18 mouse cellular contexts compared by ENCODE assay signal in the genomic region with DNA sequence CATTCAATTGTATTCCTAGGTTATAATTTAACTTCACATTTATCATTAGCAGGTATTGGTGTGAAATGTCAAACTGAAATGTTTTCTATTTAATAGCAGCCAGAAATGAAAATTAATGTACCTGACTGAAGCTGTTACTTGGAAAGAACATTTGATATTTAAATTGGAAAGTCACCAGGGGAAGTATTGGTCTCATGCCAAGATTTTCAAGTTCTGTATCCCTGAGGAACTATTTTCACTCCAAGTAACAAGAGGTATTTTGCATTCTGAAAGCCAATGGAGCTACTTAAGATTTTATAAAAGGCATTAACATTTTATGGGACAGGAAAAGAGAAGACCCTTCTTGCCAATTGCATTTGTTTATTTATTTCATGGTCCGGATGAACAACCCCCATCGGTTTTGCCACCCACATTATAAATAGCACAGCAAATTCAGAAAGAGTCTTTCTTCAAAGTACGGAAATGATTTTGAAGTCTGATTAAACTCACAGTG.
A peak's percentile ranks its signal among the peaks of the same experiment; 100 is the strongest.
DNase-seq lines count a peak whose midpoint lies in the region; ATAC-seq lines count a peak whose summit lies in the region.
"Had no signal": no experiment of that assay in that cellular context is flagged by ENCODE, and none has a peak within 500 bp of the region (broad histone marks: within the 10 kb centered on the region; RNA-seq: fewer than 3 reads in every experiment).

No protein-coding gene starts in this region.

- no peak overlapping the region for H3K27ac ChIP-seq in embryonic facial prominence, embryonic 14.5 days (replicated peaks; ENCODE audit: low read depth, low read length)
- H3K27ac ChIP-seq in embryonic facial prominence, embryonic 10.5 days (replicated peaks), result no peak overlapping the region
- no peak overlapping the region for H3K27ac ChIP-seq in kidney, embryonic 15.5 days
- H3K27ac ChIP-seq in midbrain, embryonic 16.5 days (ENCODE audit: low read length), result no peak overlapping the region
- no peak overlapping the region for H3K27ac ChIP-seq in midbrain, embryonic 13.5 days
- H3K27ac ChIP-seq in neural tube, embryonic 14.5 days (ENCODE audit: low read depth, low read length), result no peak overlapping the region
- H3K27ac ChIP-seq: limb, embryonic 12.5 days; liver, embryonic 15.5 days; stomach, postnatal 0 days had no signal

- H3K4me1 ChIP-seq in embryonic facial prominence, embryonic 14.5 days (ENCODE audit: control insufficient read depth, insufficient read depth, low read length), result no peaks in the 10 kb centered on the region
- no peaks in the 10 kb centered on the region for H3K4me1 ChIP-seq in embryonic facial prominence, embryonic 10.5 days
- H3K4me1 ChIP-seq in kidney, embryonic 15.5 days, result no peaks in the 10 kb centered on the region
- H3K4me1 ChIP-seq in midbrain, embryonic 16.5 days (ENCODE audit: control insufficient read depth, insufficient read depth, low read length), result no peaks in the 10 kb centered on the region
- H3K4me1 ChIP-seq in midbrain, embryonic 13.5 days (replicated peaks), result no peaks in the 10 kb centered on the region
- no peaks in the 10 kb centered on the region for H3K4me1 ChIP-seq in neural tube, embryonic 14.5 days (ENCODE audit: control insufficient read depth, insufficient read depth, low read length)
- H3K4me1 ChIP-seq: heart, embryonic 12.5 days; limb, embryonic 12.5 days; liver, embryonic 15.5 days had no signal

- H3K9ac ChIP-seq in embryonic facial prominence, embryonic 14.5 days (ENCODE audit: low read depth, low read length), result no peak overlapping the region
- no peak overlapping the region for H3K9ac ChIP-seq in kidney, embryonic 15.5 days
- H3K9ac ChIP-seq in midbrain, embryonic 16.5 days (ENCODE audit: low read depth, low read length), result no peak overlapping the region
- no peak overlapping the region for H3K9ac ChIP-seq in midbrain, embryonic 13.5 days (replicated peaks)
- no peak overlapping the region for H3K9ac ChIP-seq in neural tube, embryonic 14.5 days (replicated peaks; ENCODE audit: low read depth, low read length)
- H3K9ac ChIP-seq: heart, embryonic 12.5 days; limb, embryonic 12.5 days; liver, embryonic 15.5 days had no signal

- no peaks in the 10 kb centered on the region for H3K36me3 ChIP-seq in embryonic facial prominence, embryonic 14.5 days (ENCODE audit: control insufficient read depth, insufficient read depth, low read length)
- H3K36me3 ChIP-seq in embryonic facial prominence, embryonic 10.5 days (replicated peaks), result no peaks in the 10 kb centered on the region
- no peaks in the 10 kb centered on the region for H3K36me3 ChIP-seq in kidney, embryonic 15.5 days
- H3K36me3 ChIP-seq in midbrain, embryonic 16.5 days (ENCODE audit: control insufficient read depth, insufficient read depth, low read length), result no peaks in the 10 kb centered on the region
- no peaks in the 10 kb centered on the region for H3K36me3 ChIP-seq in midbrain, embryonic 13.5 days
- no peaks in the 10 kb centered on the region for H3K36me3 ChIP-seq in neural tube, embryonic 14.5 days (ENCODE audit: control insufficient read depth, insufficient read depth, low read length)
- H3K36me3 ChIP-seq: heart, embryonic 12.5 days; limb, embryonic 12.5 days; liver, embryonic 15.5 days had no signal

- no peak overlapping the region for H3K4me2 ChIP-seq in embryonic facial prominence, embryonic 14.5 days (ENCODE audit: low read depth, low read length)
- no peak overlapping the region for H3K4me2 ChIP-seq in kidney, embryonic 15.5 days
- no peak overlapping the region for H3K4me2 ChIP-seq in midbrain, embryonic 16.5 days (ENCODE audit: low read length)
- no peak overlapping the region for H3K4me2 ChIP-seq in midbrain, embryonic 13.5 days (replicated peaks)
- no peak overlapping the region for H3K4me2 ChIP-seq in neural tube, embryonic 14.5 days (ENCODE audit: low read depth, low read length)
- H3K4me2 ChIP-seq: heart, embryonic 12.5 days; limb, embryonic 12.5 days; liver, embryonic 15.5 days had no signal

- peak; percentile 3 for DNase-seq in embryonic facial prominence, embryonic 14.5 days (ENCODE audit: low spot score)
- DNase-seq in embryonic facial prominence, embryonic 10.5 days (ENCODE audit: low spot score), result no peak
- peak; percentile 28 for DNase-seq in kidney, adult 9 months
- no peak for DNase-seq in layer of hippocampus, adult 11-12 months (ENCODE audit: low spot score)
- DNase-seq: adrenal gland, postnatal 25 days; heart, postnatal 36 days; lung, postnatal 14 days; right cerebral cortex, postnatal 25 days; thymus, postnatal 14 days had no signal

- no peak for ATAC-seq in embryonic facial prominence, embryonic 14.5 days (ENCODE audit: low read depth)
- ATAC-seq in kidney, embryonic 15.5 days (replicated peaks; ENCODE audit: low FRiP score), result no peak
- ATAC-seq in midbrain, embryonic 16.5 days, result peak; percentile 54
- no peak for ATAC-seq in midbrain, embryonic 13.5 days
- 0 out of 2 replicates have a peak, but pooled peaks have one; percentile 11 for ATAC-seq in neural tube, embryonic 14.5 days (ENCODE audit: low read depth)

- no peaks in the 10 kb centered on the region for H3K27me3 ChIP-seq in embryonic facial prominence, embryonic 14.5 days (replicated peaks; ENCODE audit: control insufficient read depth, insufficient read depth, low read length)
- H3K27me3 ChIP-seq in embryonic facial prominence, embryonic 10.5 days (replicated peaks; ENCODE audit: low read depth, poor library complexity, severe bottlenecking), result no peaks in the 10 kb centered on the region
- H3K27me3 ChIP-seq in kidney, embryonic 15.5 days, result no peaks in the 10 kb centered on the region
- H3K27me3 ChIP-seq in midbrain, embryonic 16.5 days (ENCODE audit: control insufficient read depth, insufficient read depth, low read depth, low read length), result no peaks in the 10 kb centered on the region
- H3K27me3 ChIP-seq in midbrain, embryonic 13.5 days, result no peaks in the 10 kb centered on the region
- H3K27me3 ChIP-seq in neural tube, embryonic 14.5 days (ENCODE audit: control insufficient read depth, insufficient read depth, low read length), result no peaks in the 10 kb centered on the region
- H3K27me3 ChIP-seq: heart, embryonic 12.5 days; limb, embryonic 12.5 days; liver, embryonic 15.5 days had no signal

- WGBS in embryonic facial prominence, embryonic 14.5 days, result 59% methylated on average over 3 of the region's 3 CpGs
- 73% methylated on average over 3 of the region's 3 CpGs for WGBS in embryonic facial prominence, embryonic 10.5 days
- 51% methylated on average over 3 of the region's 3 CpGs for WGBS in kidney, embryonic 15.5 days
- WGBS in midbrain, embryonic 16.5 days, result 51% methylated on average over 3 of the region's 3 CpGs
- WGBS in midbrain, embryonic 13.5 days, result 63% methylated on average over 3 of the region's 3 CpGs
- WGBS in neural tube, embryonic 14.5 days, result 27% methylated on average over 3 of the region's 3 CpGs

- no peak overlapping the region for H3K4me3 ChIP-seq in embryonic facial prominence, embryonic 14.5 days (ENCODE audit: low read depth, low read length)
- no peak overlapping the region for H3K4me3 ChIP-seq in embryonic facial prominence, embryonic 10.5 days
- H3K4me3 ChIP-seq in kidney, embryonic 15.5 days (replicated peaks), result no peak overlapping the region
- no peak overlapping the region for H3K4me3 ChIP-seq in midbrain, embryonic 16.5 days (ENCODE audit: low read depth, low read length)
- no peak overlapping the region for H3K4me3 ChIP-seq in midbrain, embryonic 13.5 days (replicated peaks)
- H3K4me3 ChIP-seq in neural tube, embryonic 14.5 days (ENCODE audit: low read depth, low read length), result no peak overlapping the region
- H3K4me3 ChIP-seq: erythroblast, embryonic 14.5 days; heart, embryonic 12.5 days; limb, embryonic 12.5 days; liver, embryonic 15.5 days had no signal

- no peaks in the 10 kb centered on the region for H3K9me3 ChIP-seq in embryonic facial prominence, embryonic 14.5 days (ENCODE audit: control insufficient read depth, low read length)
- H3K9me3 ChIP-seq in embryonic facial prominence, embryonic 10.5 days, result no peaks in the 10 kb centered on the region
- H3K9me3 ChIP-seq in kidney, embryonic 15.5 days (replicated peaks), result no peaks in the 10 kb centered on the region
- H3K9me3 ChIP-seq in midbrain, embryonic 16.5 days (replicated peaks; ENCODE audit: control insufficient read depth, low read length, poor library complexity, severe bottlenecking), result no peaks in the 10 kb centered on the region
- no peaks in the 10 kb centered on the region for H3K9me3 ChIP-seq in midbrain, embryonic 13.5 days
- no peaks in the 10 kb centered on the region for H3K9me3 ChIP-seq in neural tube, embryonic 14.5 days (ENCODE audit: control insufficient read depth, low read length)
- H3K9me3 ChIP-seq: heart, embryonic 12.5 days; limb, embryonic 12.5 days; liver, embryonic 15.5 days had no signal

Comparison
In these comparisons a context has a peak if more than half of its experiments do, and no peak if none do; other contexts are left out.
1. ATAC-seq: peak in midbrain, embryonic 16.5 days (single experiment) and neural tube, embryonic 14.5 days (single experiment); none in embryonic facial prominence, embryonic 14.5 days (single experiment), kidney, embryonic 15.5 days (single experiment) and midbrain, embryonic 13.5 days (single experiment).
2. DNase-seq: peak in embryonic facial prominence, embryonic 14.5 days (single experiment) and kidney, adult 9 months (single experiment); none in embryonic facial prominence, embryonic 10.5 days (single experiment) and layer of hippocampus, adult 11-12 months (single experiment).